Mouse (Mus musculus) liver, adult (tissue): ENCODE measurements around the gene Dnajb1.
A peak's percentile ranks its signal among the peaks of the same experiment; 100 is the strongest.

Source experiments
- GATA4 ChIP-seq: IDR thresholded peaks from 2 replicates; pipeline ENCODE4 v1.6.1; 2014; ENCODE audit warnings: mild to moderate bottlenecking, low read length; ENCODE audit not compliant: insufficient replicate concordance

Gene Dnajb1

GRCm38 (mm10) chr8:83607661-83608397 is at the start of gene Dnajb1, which contains the start of gene Tecr:
Dnajb1 (plus strand) TSS chr8:83608193.
Tecr (minus strand) TSS chr8:83607971.
- TF ChIP-seq GATA4, result no peak; the same call in 1 of the 2 replicates

- no peak for TF ChIP-seq GATA4
Observed at GRCm38 (mm10) chr8:83562669-83563068, 45.3 kb upstream of the Dnajb1 start.

- no peak for TF ChIP-seq GATA4
Observed at GRCm38 (mm10) chr8:83563246-83563645, 44.7 kb upstream of the Dnajb1 start.

GRCm38 (mm10) chr8:83565731-83566375 is 42.1 kb upstream of the Dnajb1 start:
- no peak for TF ChIP-seq GATA4

GRCm38 (mm10) chr8:83566469-83567395 is 41.3 kb upstream of the Dnajb1 start, which contains the start of gene Ndufb7:
Ndufb7 (plus strand) TSS chr8:83566671.
- TF ChIP-seq GATA4, result peak; percentile 25; the same call in 1 of the 2 replicates

GRCm38 (mm10) chr8:83567668-83568067 is 40.3 kb upstream of the Dnajb1 start:
- TF ChIP-seq GATA4, result no peak

- no peak for TF ChIP-seq GATA4
Observed at GRCm38 (mm10) chr8:83568128-83568527, 39.9 kb upstream of the Dnajb1 start.

- TF ChIP-seq GATA4, result no peak
Observed at GRCm38 (mm10) chr8:83568755-83569154, 39.2 kb upstream of the Dnajb1 start.

GRCm38 (mm10) chr8:83569165-83569564 is 38.8 kb upstream of the Dnajb1 start:
- TF ChIP-seq GATA4, result no peak

GRCm38 (mm10) chr8:83570272-83571000 is 37.6 kb upstream of the Dnajb1 start:
- TF ChIP-seq GATA4, result no peak

GRCm38 (mm10) chr8:83571791-83572190 is 36.2 kb upstream of the Dnajb1 start:
- TF ChIP-seq GATA4, result no peak

GRCm38 (mm10) chr8:83572246-83572812 is 35.7 kb upstream of the Dnajb1 start:
- TF ChIP-seq GATA4, result no peak

- no peak for TF ChIP-seq GATA4
Observed at GRCm38 (mm10) chr8:83573140-83573875, 34.7 kb upstream of the Dnajb1 start.
